In the genomic region with DNA sequence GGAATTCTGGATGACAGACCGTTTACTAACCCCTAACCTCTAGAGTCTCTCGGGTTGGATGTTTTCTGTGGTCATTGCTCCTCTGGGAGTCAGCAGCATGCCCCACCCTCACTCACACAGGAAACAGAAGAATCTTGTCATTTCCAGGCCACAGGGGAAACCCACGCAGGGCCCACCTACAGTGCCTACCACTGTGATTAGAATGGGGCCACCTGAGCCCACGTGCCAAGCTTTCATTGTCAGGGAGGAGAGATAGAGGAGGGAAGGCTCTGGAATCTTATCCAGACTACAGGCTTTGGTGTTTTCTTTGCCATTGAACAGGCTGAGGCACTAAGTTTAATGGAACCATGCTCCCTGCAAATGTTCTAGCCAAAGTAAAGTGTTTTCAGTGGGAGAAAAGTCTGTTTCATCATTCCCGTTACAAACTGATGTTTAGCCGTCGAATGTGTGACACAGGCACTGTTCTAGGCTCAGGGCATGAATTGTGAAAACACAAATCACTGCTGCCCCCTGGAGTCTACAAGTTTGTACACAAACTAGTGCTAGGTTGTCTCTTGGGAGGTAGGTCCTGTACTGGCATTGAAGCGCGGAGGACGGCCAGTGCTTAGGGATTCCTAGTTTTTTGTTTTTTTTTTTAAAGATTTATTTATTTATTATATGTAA, we compare ENCODE assay signal across 9 mouse cellular contexts. TPM values are rescaled to one million over a fixed set of nuclear protein-coding genes. Genes with fewer than 3 reads are reported as not detected.
DNase-seq lines count a peak whose midpoint lies in the region; ATAC-seq and TF ChIP-seq lines count a peak whose summit lies in the region.
"Had no signal": no experiment of that assay in that cellular context is flagged by ENCODE, and none has a peak within 500 bp of the region (broad histone marks: within the 10 kb centered on the region; RNA-seq: fewer than 3 reads in every experiment).

No protein-coding gene starts in this region.

- H3K4me1 ChIP-seq in forebrain, postnatal 0 days (ENCODE audit: insufficient read depth): peaks cover 8% of the 10 kb centered on the region; the same call in 1 of the 2 replicates
- H3K4me1 ChIP-seq in forebrain, embryonic 10.5 days: peaks cover 34% of the 10 kb centered on the region
- no peaks in the 10 kb centered on the region for H3K4me1 ChIP-seq in kidney, postnatal 0 days (replicated peaks; ENCODE audit: insufficient read depth, low read length)

- H3K36me3 ChIP-seq in forebrain, postnatal 0 days (ENCODE audit: insufficient read depth): no peaks in the 10 kb centered on the region
- peaks cover 7% of the 10 kb centered on the region for H3K36me3 ChIP-seq in forebrain, embryonic 10.5 days (replicated peaks)
- H3K36me3 ChIP-seq in kidney, postnatal 0 days (ENCODE audit: insufficient read depth, low read length): no peaks in the 10 kb centered on the region
- H3K36me3 ChIP-seq: hindbrain, embryonic 15.5 days had no signal

- ATAC-seq in forebrain, postnatal 0 days: no peak
- ATAC-seq in granulocyte monocyte progenitor cell, adult 5-6 weeks (replicated peaks; ENCODE audit: poor library complexity, severe bottlenecking): 0 out of 2 replicates have a peak, but pooled peaks have one; percentile 24
- ATAC-seq in kidney, postnatal 0 days (replicated peaks; ENCODE audit: low FRiP score, low read depth): no peak
- ATAC-seq in neutrophil, adult 5-6 weeks (ENCODE audit: extremely low read depth, insufficient number of reproducible peaks, low FRiP score, poor library complexity, severe bottlenecking): peak; percentile 62; the same call in 1 of the 2 replicates

- no peak overlapping the region for H3K27ac ChIP-seq in forebrain, postnatal 0 days (ENCODE audit: low read depth, low read length)
- H3K27ac ChIP-seq in forebrain, embryonic 10.5 days: no peak overlapping the region
- H3K27ac ChIP-seq in kidney, postnatal 0 days: no peak overlapping the region

- WGBS in forebrain, postnatal 0 days: 82% methylated on average over 10 of the region's 10 CpGs
- 91% methylated on average over 10 of the region's 10 CpGs for whole genome bisulfite sequencing in forebrain, embryonic 10.5 days
- WGBS in kidney, postnatal 0 days: 74% methylated on average over 10 of the region's 10 CpGs

- H3K27me3 ChIP-seq in forebrain, postnatal 0 days (ENCODE audit: insufficient read depth, low read length): no peaks in the 10 kb centered on the region
- no peaks in the 10 kb centered on the region for H3K27me3 ChIP-seq in forebrain, embryonic 10.5 days (ENCODE audit: poor library complexity, severe bottlenecking)
- H3K27me3 ChIP-seq in kidney, postnatal 0 days (ENCODE audit: insufficient read depth, low read length): no peaks in the 10 kb centered on the region
- H3K27me3 ChIP-seq: hindbrain, embryonic 15.5 days had no signal

- TF ChIP-seq CTCF in forebrain, postnatal 0 days (IDR thresholded peaks at IDR 0.05; ENCODE audit: low read depth): peak; percentile 17; the same call in 1 of the 2 replicates
- TF ChIP-seq CTCF in kidney, postnatal 0 days (IDR thresholded peaks at IDR 0.05; ENCODE audit: low read depth): peak; percentile 61

- H3K9me3 ChIP-seq in forebrain, postnatal 0 days (ENCODE audit: low read length): no peaks in the 10 kb centered on the region
- no peaks in the 10 kb centered on the region for H3K9me3 ChIP-seq in forebrain, embryonic 10.5 days
- H3K9me3 ChIP-seq in kidney, postnatal 0 days (replicated peaks; ENCODE audit: low read length): no peaks in the 10 kb centered on the region
- H3K9me3 ChIP-seq: hindbrain, embryonic 15.5 days had no signal

- no peak overlapping the region for H3K4me2 ChIP-seq in forebrain, postnatal 0 days (ENCODE audit: low read depth)
- H3K4me2 ChIP-seq in kidney, postnatal 0 days (ENCODE audit: low read length): no peak overlapping the region
- H3K4me2 ChIP-seq: hindbrain, embryonic 15.5 days had no signal

- DNase-seq in forebrain, postnatal 0 days: no peak
- DNase-seq in forebrain, embryonic 10.5 days (ENCODE audit: extremely low spot score, low spot score): no peak
- peak; percentile 67 to 77 for DNase-seq in B cell, adult 2 months
- peak; percentile 47 for DNase-seq in kidney, postnatal 0 days (ENCODE audit: low spot score)
- no peak for DNase-seq in right cerebral cortex, adult 2 months (ENCODE audit: low spot score in 2 of 2)
- no peak for DNase-seq in frontal cortex, postnatal 14 days (ENCODE audit: low spot score in 2 of 2)

- H3K9ac ChIP-seq in forebrain, postnatal 0 days: no peak overlapping the region
- H3K9ac ChIP-seq in kidney, postnatal 0 days (ENCODE audit: low read depth, low read length): no peak overlapping the region
- H3K9ac ChIP-seq: hindbrain, embryonic 15.5 days had no signal

- no peak overlapping the region for H3K4me3 ChIP-seq in forebrain, postnatal 0 days (ENCODE audit: low read depth, low read length)
- H3K4me3 ChIP-seq in forebrain, embryonic 10.5 days: no peak overlapping the region
- H3K4me3 ChIP-seq in kidney, postnatal 0 days (replicated peaks; ENCODE audit: low read depth, low read length): no peak overlapping the region
- H3K4me3 ChIP-seq: hindbrain, embryonic 15.5 days had no signal

RNA-seq across cellular contexts. Expression of a gene that starts 30.4 kb away (rescaled TPM):
- total RNA-seq in forebrain, postnatal 0 days (2014; rRNA removed): 81.9 and 99.1 TPM in 2 replicates
- 17.9 and 19.4 TPM in 2 replicates for polyA plus RNA-seq in forebrain, postnatal 0 days (2015; fragmentation: Nextera tagmentation; extraction: Ambion mirVana)
- polyA plus RNA-seq in forebrain, embryonic 10.5 days (2016; fragmentation: Nextera tagmentation; extraction: Ambion mirVana): 15.9 and 17.2 TPM in 2 replicates
- 29.6 and 31.9 TPM in 2 replicates for total RNA-seq in granulocyte monocyte progenitor cell, adult 5-6 weeks (2014; fragmentation: Nextera tagmentation)
- 16.7 and 21.9 TPM in 2 replicates for total RNA-seq in granulocyte monocyte progenitor cell, adult 5-6 weeks (2017)
- polyA plus RNA-seq in kidney, postnatal 0 days (2015; fragmentation: Nextera tagmentation; extraction: Ambion mirVana): 10.4 and 12.0 TPM in 2 replicates
- total RNA-seq in neutrophil, adult 5-6 weeks (2017): 74.8 and 93.5 TPM in 2 replicates

Comparison
In these comparisons a context has a peak if more than half of its experiments do, and no peak if none do; other contexts are left out.
1. ATAC-seq: peak in granulocyte monocyte progenitor cell, adult 5-6 weeks (single experiment) and neutrophil, adult 5-6 weeks (single experiment); none in forebrain, postnatal 0 days (single experiment) and kidney, postnatal 0 days (single experiment).
2. DNase-seq: peak in B cell, adult 2 months (2 of 2) and kidney, postnatal 0 days (single experiment); none in forebrain, postnatal 0 days (single experiment), forebrain, embryonic 10.5 days (single experiment), right cerebral cortex, adult 2 months (0 of 2) and frontal cortex, postnatal 14 days (0 of 2).